Mouse (Mus musculus) ES-E14 (cell line): ENCODE data around the gene Bpi.

ENCODE experiments used
- ZC3H11A ChIP-seq: IDR thresholded peaks from 2 replicates; pipeline ENCODE4 v1.6.1; 2012; ENCODE audit warnings: low read depth, mild to moderate bottlenecking, inconsistent platforms, low read length, borderline replicate concordance
- ZNF384 ChIP-seq: IDR thresholded peaks from 2 replicates; pipeline ENCODE4 v1.6.1; 2012; ENCODE audit warnings: low read depth, low read length, inconsistent platforms

- TF ChIP-seq ZNF384 (no peak), ZC3H11A (no peak)
Measured at GRCm38 (mm10) chr2:158308276-158308675, 50.4 kb downstream of the Bpi start.
